Mouse (Mus musculus) heart, embryonic 15.5 days (tissue): ENCODE data around the gene Med26. TPM values are rescaled to one million over a fixed set of nuclear protein-coding genes. Genes with fewer than 3 reads are reported as not detected.

ENCODE experiments used
- ATAC-seq: fragments of 200-750 bp; cut with Nextera tagmentation; replicated peaks from 2 replicates; pipeline ENCODE4 v1.8.0; 2017; ENCODE audit warnings: low read depth, moderate TSS enrichment; ENCODE audit not compliant: insufficient number of reproducible peaks, insufficient read depth, low FRiP score
- H3K27ac ChIP-seq: fragments of 300-500 bp; sonication (generic); 2 replicates; pipeline ENCODE4 v1.5.1; 2015; ENCODE audit warnings: mild to moderate bottlenecking, inconsistent platforms
- H3K27me3 ChIP-seq: fragments of 300-500 bp; sonication (generic); 2 replicates; pipeline ENCODE4 v1.6.1; 2015; ENCODE audit warnings: inconsistent platforms
- H3K36me3 ChIP-seq: fragments of 300-500 bp; sonication (generic); 2 replicates; pipeline ENCODE4 v1.6.1; 2015; ENCODE audit warnings: mild to moderate bottlenecking, inconsistent platforms
- H3K4me1 ChIP-seq: fragments of 300-500 bp; sonication (generic); replicated peaks from 2 replicates; pipeline ENCODE4 v1.6.1; 2015; ENCODE audit warnings: inconsistent platforms
- H3K4me2 ChIP-seq: fragments of 300-500 bp; sonication (generic); 2 replicates; pipeline ENCODE4 v1.6.1; 2015; ENCODE audit warnings: inconsistent platforms, mild to moderate bottlenecking, moderate library complexity
- H3K4me3 ChIP-seq: fragments of 300-500 bp; sonication (generic); 2 replicates; pipeline ENCODE4 v1.5.1; 2015; ENCODE audit warnings: mild to moderate bottlenecking, inconsistent platforms
- H3K9ac ChIP-seq: fragments of 300-500 bp; sonication (generic); 2 replicates; pipeline ENCODE4 v1.6.1; 2015; ENCODE audit warnings: mild to moderate bottlenecking, inconsistent platforms
- H3K9me3 ChIP-seq: fragments of 300-500 bp; sonication (generic); replicated peaks from 2 replicates; pipeline ENCODE4 v1.6.1; 2016; ENCODE audit warnings: inconsistent platforms
- whole genome bisulfite sequencing: fragments of 180-500 bp; shearing (Covaris S2); methylation state at CpG from one replicate; pipeline ENCODE4 v1.1.7; 2015; ENCODE audit warnings: mixed read lengths; 5-methylcytosine and 5-hydroxymethylcytosine counted together
- microRNA-seq: library from miRNA; unstranded; fragments of <30 nt; microRNA quantifications from one replicate; pipeline ENCODE4, GENCODE M21; 2016
- polyA plus RNA-seq: library from polyadenylated mRNA; unstranded; fragments of >200 nt; fragmentation: Nextera tagmentation; extraction: Ambion mirVana; gene quantifications from 2 replicates; pipeline ENCODE4 v1.2.1, GENCODE M21; 2015

Med26 gene
- polyA plus RNA-seq, 1 experiment from 2014 or later, result 8.8 TPM

GRCm38 (mm10) chr8:72451516-72451915 lies 96.6 kb downstream of the Med26 start:
- Histone ChIP-seq H3K36me3 (peaks cover 41% of the 10 kb centered on the region), H3K4me3 (no peak overlapping the region), H3K27me3 (no peaks in the 10 kb centered on the region), H3K9me3 (no peaks in the 10 kb centered on the region), H3K9ac (no peak overlapping the region), H3K4me2 (no peak overlapping the region), H3K27ac (no peak overlapping the region), H3K4me1 (no peaks in the 10 kb centered on the region)
- 66% methylated on average over 8 of the region's 8 CpGs for WGBS
- ATAC-seq, result no peak

DNA sequence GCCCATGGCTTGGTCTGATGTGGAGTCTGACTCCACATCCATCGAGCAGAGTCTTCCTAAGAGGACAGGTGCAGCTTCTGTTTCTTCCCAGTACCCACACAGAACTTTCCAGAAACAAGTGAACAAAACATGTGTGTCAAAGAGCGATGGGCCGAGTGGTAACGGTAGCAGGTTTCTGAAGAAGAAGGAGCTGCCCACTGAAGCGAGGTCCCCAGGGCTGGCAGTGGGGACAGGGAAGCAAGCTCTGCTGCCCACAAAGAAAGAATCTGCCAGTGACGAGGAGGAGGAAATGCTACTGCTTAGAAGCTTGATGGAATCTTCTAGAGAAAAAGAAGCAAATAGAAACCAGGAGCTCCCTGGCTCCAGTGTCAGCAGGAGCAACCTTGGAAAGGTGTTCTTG lies 103.0 kb downstream of the Med26 start:
- no peak overlapping the region for H3K4me3 ChIP-seq
- no peak for ATAC-seq

More for the DNA sequence above, 103.0 kb downstream of the Med26 start:
- Histone ChIP-seq H3K27ac (no peak overlapping the region), H3K27me3 (no peaks in the 10 kb centered on the region), H3K9me3 (no peaks in the 10 kb centered on the region), H3K4me1 (peaks cover 4% of the 10 kb centered on the region; the same call in 1 of the 2 replicates), H3K4me2 (no peak overlapping the region), H3K36me3 (peaks cover 12% of the 10 kb centered on the region), H3K9ac (no peak overlapping the region)
- WGBS, result 90% methylated on average over 6 of the region's 6 CpGs

Small RNA genes lying within 50 kb of the gene (microRNA-seq; reads per million reads assigned to microRNA genes)
- gene Gm28019 (not detected), gene Mir7068 (2.5 reads per million, percentile 7 among the genes with 10 or more reads in this experiment)

Other genes with a start within 250 kb of the Med26 start
- 14.8 and 15.9 TPM in 2 replicates for gene Gm10282, start 243.0 kb downstream of the Med26 start, polyA plus RNA-seq
- 18.5 and 19.5 TPM in 2 replicates for gene Klf2, start 229.2 kb downstream of the Med26 start, polyA plus RNA-seq
- 30.5 and 42.0 TPM in 2 replicates for gene Eps15l1, start 126.8 kb downstream of the Med26 start, polyA plus RNA-seq
- 1.1 and 1.2 TPM in 2 replicates for gene Calr3, start 104.4 kb downstream of the Med26 start, polyA plus RNA-seq
- 8.6 and 11.0 TPM in 2 replicates for gene 1700030K09Rik, start 104.4 kb downstream of the Med26 start, polyA plus RNA-seq
- gene Cherp, start 73.0 kb downstream of the Med26 start, polyA plus RNA-seq, result 36.1 and 44.9 TPM in 2 replicates
- gene Slc35e1, start 55.7 kb downstream of the Med26 start, polyA plus RNA-seq, result 12.7 and 18.6 TPM in 2 replicates
- 94.2 and 102 TPM in 2 replicates for gene Smim7, start 22.8 kb upstream of the Med26 start, polyA plus RNA-seq
- 87.4 and 91.5 TPM in 2 replicates for gene Tmem38a, start 23.8 kb upstream of the Med26 start, polyA plus RNA-seq
- 0.23 and 0.38 TPM in 2 replicates for gene Nwd1, start 98.4 kb upstream of the Med26 start, polyA plus RNA-seq
- gene Sin3b, start 175.0 kb upstream of the Med26 start, polyA plus RNA-seq, result 139 and 161 TPM in 2 replicates
- 1.0 and 1.3 TPM in 2 replicates for gene F2rl3, start 213.6 kb upstream of the Med26 start, polyA plus RNA-seq